Mouse (Mus musculus) CH12.LX (cell line): ENCODE data around the gene Prr5l. TPM values are rescaled to one million over a fixed set of nuclear protein-coding genes. Genes with fewer than 3 reads are reported as not detected.

ENCODE experiments used
- DNase-seq: peaks from one replicate; pipeline ENCODE4 v3.0.0-alpha.2; 2013; ENCODE audit errors: extremely low read depth
- H3K27ac ChIP-seq: 2 replicates; pipeline ENCODE4 v1.5.1; 2012; ENCODE audit warnings: low read depth, mild to moderate bottlenecking, control low read depth, moderate library complexity; ENCODE audit not compliant: insufficient read depth
- H3K27me3 ChIP-seq: replicated peaks from 2 replicates; pipeline ENCODE3; 2012; ENCODE audit warnings: inconsistent platforms
- H3K36me3 ChIP-seq, 2 experiments: replicated peaks in 1 of 2; 2 replicates each; pipeline versions ENCODE3 to v1.6.1; 2012; ENCODE audit warnings: inconsistent platforms in 1 of 2, low read length in 1 of 2, mild to moderate bottlenecking in 1 of 2, mixed read lengths in 1 of 2, moderate library complexity in 1 of 2; ENCODE audit not compliant: control insufficient read depth in 1 of 2, insufficient read depth in 1 of 2
- H3K4me1 ChIP-seq, 2 experiments: 2 replicates each; pipeline ENCODE4 v1.6.1; 2012; ENCODE audit warnings: inconsistent platforms in 1 of 2, moderate library complexity in 1 of 2; ENCODE audit not compliant: insufficient read depth in 2 of 2, control insufficient read depth in 1 of 2
- H3K4me2 ChIP-seq: 2 replicates; pipeline ENCODE4 v1.6.1; 2012; ENCODE audit warnings: low read depth, mild to moderate bottlenecking, control low read depth; ENCODE audit not compliant: poor library complexity, insufficient read depth, severe bottlenecking
- H3K4me3 ChIP-seq, 3 experiments: fragments of 150-350 bp in 1 of 3; sonication (generic) in 1 of 3; replicated peaks in 1 of 3; 2 replicates each; pipeline versions ENCODE3 to v1.5.1; 2011 to 2012; ENCODE audit warnings: low read depth in 2 of 3, low read length in 2 of 3, mild to moderate bottlenecking in 2 of 3, moderate library complexity in 2 of 3, control low read depth in 1 of 3, improper control_type of control experiment in 1 of 3, inconsistent platforms in 1 of 3, mixed read lengths in 1 of 3; ENCODE audit not compliant: poor library complexity in 1 of 3
- H3K79me2 ChIP-seq: replicated peaks from 2 replicates; pipeline ENCODE4 v1.6.1; 2012; ENCODE audit warnings: mild to moderate bottlenecking, moderate library complexity; ENCODE audit not compliant: control insufficient read depth, poor library complexity, insufficient read depth, severe bottlenecking; ENCODE audit errors: extremely low read depth
- H3K9ac ChIP-seq: 2 replicates; pipeline ENCODE4 v1.6.1; 2012; ENCODE audit warnings: low read depth, mild to moderate bottlenecking, control low read depth, moderate library complexity; ENCODE audit not compliant: insufficient read depth
- H3K9me3 ChIP-seq: replicated peaks from 2 replicates; pipeline ENCODE3; 2012; ENCODE audit warnings: low read length, inconsistent platforms, mixed read lengths
- CTCF ChIP-seq, 2 experiments: IDR thresholded peaks in 1 of 2; conservative IDR thresholded peaks in 1 of 2; 2 replicates each; pipeline ENCODE4 v1.5.1; 2011 to 2012; ENCODE audit warnings: low read depth in 2 of 2, low read length in 2 of 2, improper control_type of control experiment in 1 of 2, inconsistent platforms in 1 of 2, mild to moderate bottlenecking in 1 of 2, moderate library complexity in 1 of 2
- E2F4 ChIP-seq: IDR thresholded peaks from 2 replicates; pipeline ENCODE4 v1.6.1; 2011; ENCODE audit warnings: low read depth, low read length, improper control_type of control experiment; ENCODE audit not compliant: insufficient replicate concordance
- ETS1 ChIP-seq: conservative IDR thresholded peaks from 2 replicates; pipeline ENCODE4 v1.6.1; 2012; ENCODE audit warnings: low read depth, mild to moderate bottlenecking, inconsistent platforms, low read length, improper control_type of control experiment, moderate library complexity
- GABPA ChIP-seq: IDR thresholded peaks from 2 replicates; pipeline ENCODE4 v1.6.1; 2012; ENCODE audit warnings: low read depth, low read length, improper control_type of control experiment, inconsistent platforms; ENCODE audit not compliant: insufficient replicate concordance
- HCFC1 ChIP-seq: IDR thresholded peaks from 2 replicates; pipeline ENCODE4 v1.6.1; 2012; ENCODE audit warnings: low read depth, mild to moderate bottlenecking, inconsistent platforms, low read length, improper control_type of control experiment
- MAFK ChIP-seq: IDR thresholded peaks from 2 replicates; pipeline ENCODE4 v1.6.1; 2011; ENCODE audit warnings: low read length, improper control_type of control experiment; ENCODE audit not compliant: insufficient replicate concordance
- MAZ ChIP-seq: IDR thresholded peaks from 2 replicates; pipeline ENCODE4 v1.6.1; 2012; ENCODE audit warnings: low read depth, mild to moderate bottlenecking, inconsistent platforms, low read length, improper control_type of control experiment, moderate library complexity
- NELFE ChIP-seq: IDR thresholded peaks from 2 replicates; pipeline ENCODE4 v1.6.1; 2011; ENCODE audit warnings: low read depth, low read length, improper control_type of control experiment
- RCOR1 ChIP-seq: conservative IDR thresholded peaks from 2 replicates; pipeline ENCODE4 v1.6.1; 2012; ENCODE audit warnings: low read depth, mild to moderate bottlenecking, inconsistent platforms, low read length, improper control_type of control experiment
- SMC3 ChIP-seq: IDR thresholded peaks from 2 replicates; pipeline ENCODE4 v1.6.1; 2011; ENCODE audit warnings: low read depth, low read length, improper control_type of control experiment
- TCF12 ChIP-seq: IDR thresholded peaks from 2 replicates; pipeline ENCODE4 v1.6.1; 2014; ENCODE audit warnings: low read depth, mild to moderate bottlenecking, inconsistent platforms, low read length, improper control_type of control experiment
- USF1 ChIP-seq: IDR thresholded peaks from 2 replicates; pipeline ENCODE4 v1.6.1; 2014; ENCODE audit warnings: low read depth, mild to moderate bottlenecking, inconsistent platforms, low read length, improper control_type of control experiment
- USF2 ChIP-seq: conservative IDR thresholded peaks from 2 replicates; pipeline ENCODE4 v1.6.1; 2011; ENCODE audit warnings: low read depth, low read length, improper control_type of control experiment
- ZNF384 ChIP-seq: IDR thresholded peaks from 2 replicates; pipeline ENCODE4 v1.6.1; 2012; ENCODE audit warnings: low read depth, low read length, improper control_type of control experiment, inconsistent platforms
- dilution Hi-C: fragments of 300-500 bp; cut with MboI; formaldehyde crosslinking; loops from 2 replicates; pipeline ENCODE4 v1.14.3; 2020; ENCODE audit warnings: low sequenced_read_pairs; ENCODE audit not compliant: extremely low pct_unique_long_range_greater_than_20kb, extremely low pct_ligation_motif_present
- in situ Hi-C: fragments of 300-500 bp; cut with MboI; formaldehyde crosslinking; loops from 3 replicates; pipeline ENCODE4 v1.14.3; 2019; ENCODE audit warnings: low sequenced_read_pairs, low pct_ligation_motif_present, low pct_unique_long_range_greater_than_20kb, mixed read lengths
- polyA plus RNA-seq: library from polyadenylated mRNA; unstranded; fragments of >175 nt; gene quantifications from 2 replicates; pipeline ENCODE4 v1.2.1, GENCODE M21; 2012; ENCODE audit warnings: low read depth; ENCODE audit not compliant: insufficient read length
- total RNA-seq, 2 experiments: library from RNA; depleted of rRNA; stranded (reverse); fragments of 300-350 nt in 1 of 2; fragments of >200 nt in 1 of 2; gene quantifications; 2 replicates each; pipeline ENCODE4 v1.2.3; 2012 to 2014

The Prr5l gene
- total and polyA plus RNA-seq, 3 experiments = 0.21 to 0.93 TPM; not detected in 1

GRCm38 (mm10) chr2:101673547-101673946, 209.3 kb downstream of the Prr5l start:
- Histone ChIP-seq H3K36me3 (no peaks in the 10 kb centered on the region), H3K4me3 (no peak overlapping the region), H3K9me3 (no peaks in the 10 kb centered on the region), H3K79me2 (no peaks in the 10 kb centered on the region), H3K4me1 (peaks cover 0 to 5% of the 10 kb centered on the region in 2 experiments; a peak in 1 of 4 replicates), H3K27me3 (peaks cover 33% of the 10 kb centered on the region), H3K9ac (no peak overlapping the region), H3K4me2 (no peak overlapping the region), H3K27ac (no peak overlapping the region)
- dilution Hi-C loops (no loop called here), in situ Hi-C loops (no loop called here)
- no peak for TF ChIP-seq SMC3
- TF ChIP-seq ETS1 = no peak
- no peak for TF ChIP-seq CTCF (conservative IDR thresholded peaks at IDR 0.05 in 1 of 2, IDR thresholded peaks at IDR 0.05 in 1 of 2; ENCODE audit: low read depth in 2 of 2, low read length in 2 of 2)
- no peak for TF ChIP-seq HCFC1
- TF ChIP-seq NELFE = no peak
- no peak for TF ChIP-seq TCF12
- no peak for TF ChIP-seq ZNF384
- TF ChIP-seq MAFK = no peak
- no peak for TF ChIP-seq RCOR1
- DNase-seq = no peak

GRCm38 (mm10) chr2:101668751-101669150, 214.1 kb downstream of the Prr5l start:
- no peaks in the 10 kb centered on the region for H3K36me3 ChIP-seq
- H3K9me3 ChIP-seq = no peaks in the 10 kb centered on the region
- TF ChIP-seq GABPA (no peak), MAFK (no peak)
- H3K27me3 ChIP-seq = peaks cover 10% of the 10 kb centered on the region
- H3K27ac ChIP-seq = no peak overlapping the region
- H3K4me2 ChIP-seq = no peak overlapping the region
- no peaks in the 10 kb centered on the region for H3K79me2 ChIP-seq
- no peak overlapping the region for H3K9ac ChIP-seq
- in situ Hi-C loops (no loop called here), dilution Hi-C loops (no loop called here)
- no peak overlapping the region for H3K4me3 ChIP-seq
- H3K4me1 ChIP-seq = peaks cover 0 to 5% of the 10 kb centered on the region in 2 experiments; a peak in 1 of 4 replicates
- no peak for DNase-seq

GRCm38 (mm10) chr2:101665703-101666092, 217.1 kb downstream of the Prr5l start:
- no peak overlapping the region for H3K9ac ChIP-seq
- H3K9me3 ChIP-seq = no peaks in the 10 kb centered on the region
- peaks cover 0 to 3% of the 10 kb centered on the region in 2 experiments; a peak in 1 of 4 replicates for H3K4me1 ChIP-seq
- H3K36me3 ChIP-seq = no peaks in the 10 kb centered on the region
- in situ Hi-C loops = no loop called here
- dilution Hi-C loops = no loop called here
- peaks cover 14% of the 10 kb centered on the region for H3K27me3 ChIP-seq
- no peak for TF ChIP-seq E2F4
- TF ChIP-seq USF2 = no peak
- no peak for TF ChIP-seq MAZ
- TF ChIP-seq USF1 = no peak
- H3K79me2 ChIP-seq = no peaks in the 10 kb centered on the region
- no peak overlapping the region for H3K4me2 ChIP-seq
- no peak for DNase-seq
- H3K27ac ChIP-seq = no peak overlapping the region
- H3K4me3 ChIP-seq = no peak overlapping the region
